ENCODE assay signal across 14 mouse cellular contexts in the genomic region with DNA sequence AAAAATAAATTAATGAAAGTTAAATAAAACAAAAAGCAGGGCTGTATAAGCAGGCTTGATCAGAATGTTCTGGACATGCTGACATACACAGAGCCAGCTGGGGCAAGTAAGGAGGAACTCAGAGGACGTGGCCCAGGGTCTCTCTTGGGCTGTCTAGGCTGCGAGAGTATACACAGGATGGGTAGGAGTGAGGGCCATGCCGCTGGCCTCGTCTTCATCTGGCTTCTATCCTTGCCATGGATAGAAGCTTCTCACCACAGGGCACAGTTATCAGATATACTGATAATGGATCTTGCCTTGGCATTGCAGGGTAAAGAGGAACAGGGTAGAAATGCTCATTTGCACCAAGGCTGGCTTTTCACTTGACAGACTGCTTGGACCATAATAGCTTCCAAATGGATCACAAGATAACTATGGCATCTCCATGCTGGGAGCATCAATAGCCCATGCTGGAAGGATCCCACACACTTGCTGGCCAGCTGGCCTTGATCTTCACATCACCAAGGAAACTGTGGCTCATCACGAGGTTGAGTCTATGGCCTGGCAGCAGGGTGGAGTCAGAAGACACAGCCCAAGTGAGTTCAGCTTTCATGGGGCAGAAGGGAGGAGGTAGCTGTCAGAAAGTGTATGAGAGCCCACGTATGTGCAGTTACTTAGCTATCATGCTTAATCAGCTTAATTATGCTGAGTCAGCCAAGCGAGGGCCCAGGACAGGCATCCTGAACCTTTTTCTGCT. TPM values are rescaled to one million over a fixed set of nuclear protein-coding genes. Genes with fewer than 3 reads are reported as not detected.
DNase-seq lines count a peak whose midpoint lies in the region; TF ChIP-seq lines count a peak whose summit lies in the region.
"Had no signal": no experiment of that assay in that cellular context is flagged by ENCODE, and none has a peak within 500 bp of the region (broad histone marks: within the 10 kb centered on the region; RNA-seq: fewer than 3 reads in every experiment).

No protein-coding gene starts in this region.

- H3K9ac ChIP-seq in MEL (ENCODE audit: control insufficient read depth, low read depth, low read length, poor library complexity, severe bottlenecking) = no peak overlapping the region
- H3K9ac ChIP-seq: forebrain, postnatal 0 days; heart, embryonic 12.5 days; lung, embryonic 15.5 days had no signal

- H3K4me3 ChIP-seq in MEL (ENCODE audit: control insufficient read depth in 1 of 2, insufficient read depth in 1 of 2, low read depth in 2 of 2, low read length in 2 of 2) = no peak overlapping the region
- H3K4me3 ChIP-seq in erythroblast, embryonic 14.5 days (replicated peaks) = peak overlapping the region; percentile 5
- no peak overlapping the region for H3K4me3 ChIP-seq in layer of hippocampus, adult 2 months
- H3K4me3 ChIP-seq: heart, embryonic 12.5 days; left cerebral cortex, adult 2 months; lung, embryonic 15.5 days had no signal

- H3K4me1 ChIP-seq in MEL (ENCODE audit: control insufficient read depth in 1 of 2, insufficient read depth in 2 of 2, low read length in 2 of 2) = peaks cover 0 to 6% of the 10 kb centered on the region in 2 experiments; a peak in 2 of 4 replicates
- peaks cover 51% of the 10 kb centered on the region for H3K4me1 ChIP-seq in erythroblast, embryonic 14.5 days (ENCODE audit: control insufficient read depth)
- H3K4me1 ChIP-seq: lung, embryonic 15.5 days had no signal

- no peak for TF ChIP-seq CTCF in MEL (IDR thresholded peaks at IDR 0.05 in 2 of 3, conservative IDR thresholded peaks at IDR 0.05 in 1 of 3; ENCODE audit: control insufficient read depth in 1 of 3, insufficient read depth in 1 of 3, low read depth in 2 of 3, low read length in 3 of 3, poor library complexity in 1 of 3, severe bottlenecking in 1 of 3)
- TF ChIP-seq CTCF in layer of hippocampus, adult 2 months (conservative IDR thresholded peaks at IDR 0.05) = no peak

- H3K79me2 ChIP-seq in MEL (ENCODE audit: control insufficient read depth, insufficient read depth, low read length, poor library complexity) = no peaks in the 10 kb centered on the region

- intact Hi-C loops in left cerebral cortex, postnatal 4 days (cut with DNase I) = no loop called here

- H3K36me3 ChIP-seq in MEL (ENCODE audit: control insufficient read depth in 1 of 2, insufficient read depth in 2 of 2, low read length in 2 of 2) = no peaks in the 10 kb centered on the region
- H3K36me3 ChIP-seq in erythroblast, embryonic 14.5 days (ENCODE audit: control insufficient read depth) = peaks cover 78% of the 10 kb centered on the region
- H3K36me3 ChIP-seq: lung, embryonic 15.5 days had no signal

- no peak overlapping the region for H3K27ac ChIP-seq in MEL (ENCODE audit: control insufficient read depth, low read depth, low read length)
- no peak overlapping the region for H3K27ac ChIP-seq in layer of hippocampus, adult 2 months
- H3K27ac ChIP-seq: left cerebral cortex, adult 2 months; lung, embryonic 15.5 days had no signal

- H3K27me3 ChIP-seq in MEL (ENCODE audit: control insufficient read depth in 1 of 2, insufficient read depth in 2 of 2, low read length in 2 of 2) = no peaks in the 10 kb centered on the region
- H3K27me3 ChIP-seq in erythroblast, embryonic 14.5 days (ENCODE audit: control insufficient read depth) = no peaks in the 10 kb centered on the region
- H3K27me3 ChIP-seq: heart, embryonic 12.5 days; lung, embryonic 15.5 days had no signal

- no peak for TF ChIP-seq EP300 in MEL (IDR thresholded peaks at IDR 0.05; ENCODE audit: low read depth in 1 of 2, low read length in 2 of 2)

- peak; percentile 67 for DNase-seq in left cerebral cortex, postnatal 4 days
- no peak for DNase-seq in left cerebral cortex, adult 9 months (ENCODE audit: low spot score in 2 of 2)
- no peak for DNase-seq in MEL (ENCODE audit: low read depth, low spot score)
- DNase-seq in adrenal gland, adult 8-10 months = peak; percentile 64
- DNase-seq in layer of hippocampus, adult 2 months (ENCODE audit: low spot score in 2 of 2) = no peak
- no peak for DNase-seq in thymus, postnatal 36 days
- DNase-seq: forebrain, postnatal 0 days; kidney, adult 18-20 months; kidney, postnatal 10 days; midbrain, embryonic 14.5 days had no signal

- TF ChIP-seq POLR2A in MEL (IDR thresholded peaks at IDR 0.05; ENCODE audit: control insufficient read depth in 1 of 2, insufficient read depth in 1 of 2, low read depth in 1 of 2, low read length in 2 of 2, poor library complexity in 1 of 2) = no peak

- TF ChIP-seq RAD21 in MEL (IDR thresholded peaks at IDR 0.05; ENCODE audit: low read depth, low read length) = no peak

- H3K9me3 ChIP-seq in MEL (replicated peaks; ENCODE audit: insufficient read depth, low read length) = no peaks in the 10 kb centered on the region
- peaks cover 4% of the 10 kb centered on the region; the same call in 1 of the 2 replicates for H3K9me3 ChIP-seq in erythroblast, embryonic 14.5 days (ENCODE audit: control insufficient read depth, low read length)
- H3K9me3 ChIP-seq: heart, embryonic 12.5 days; lung, embryonic 15.5 days had no signal

TF ChIP-seq in MEL, 35 proteins besides CTCF, POLR2A, EP300 and RAD21:
- TF ChIP-seq MAFK (IDR thresholded peaks at IDR 0.05; ENCODE audit: borderline replicate concordance, low read depth, low read length) (peak; percentile 63; the same call in 1 of the 2 replicates), MYC (IDR thresholded peaks at IDR 0.05; ENCODE audit: low read depth, low read length) (no peak), MXI1 (IDR thresholded peaks at IDR 0.05; ENCODE audit: low read depth, low read length) (no peak)

RNA-seq across cellular contexts. Expression of a gene that starts 26.9 kb away (rescaled TPM):
- 10 to 100 TPM; 33.5 to 35.9 TPM for total RNA-seq in left cerebral cortex, postnatal 4 days (2021)
- 82.5 and 110 TPM in 2 replicates for total RNA-seq in MEL (2012; rRNA removed)
- 10 to 100 TPM in 1 of 2 experiments, not detected in 1; 97.9 TPM for polyA plus RNA-seq in MEL (2012; ENCODE audit: insufficient read depth in 1 of 2, insufficient read length in 2 of 2, low read depth in 1 of 2, low replicate concordance in 2 of 2, missing spikeins in 1 of 2)
- total RNA-seq in adrenal gland, adult 8-10 months (2022) = 100 to 1,000 TPM in 2 of 4 experiments, 10 to 100 TPM in 2; 89.1 to 191 (median 124) TPM
- polyA plus RNA-seq in erythroblast, embryonic 14.5 days (2012) = 0.31 and 0.46 TPM in 2 replicates
- total RNA-seq in layer of hippocampus, adult 2 months (2021) = 10 to 100 TPM; 13.6 to 13.7 TPM

RNA-seq across cellular contexts. Expression of a gene that starts 27.1 kb away (rescaled TPM):
- total RNA-seq in left cerebral cortex, postnatal 4 days (2021) = 10 to 100 TPM; 38.5 to 40.1 TPM
- 110 and 114 TPM in 2 replicates for total RNA-seq in MEL (2012; rRNA removed)
- 10 to 100 TPM in 1 of 2 experiments, not detected in 1; 82.4 TPM for polyA plus RNA-seq in MEL (2012; ENCODE audit: insufficient read depth in 1 of 2, insufficient read length in 2 of 2, low read depth in 1 of 2, low replicate concordance in 2 of 2, missing spikeins in 1 of 2)
- 100 to 1,000 TPM in 3 of 4 experiments, 10 to 100 TPM in 1; 99.4 to 147 (median 129) TPM for total RNA-seq in adrenal gland, adult 8-10 months (2022)
- polyA plus RNA-seq in erythroblast, embryonic 14.5 days (2012) = 15.4 and 17.1 TPM in 2 replicates
- total RNA-seq in layer of hippocampus, adult 2 months (2021) = 10 to 100 TPM; 38.7 TPM

RNA-seq across cellular contexts. Expression of a gene that starts 34.8 kb away (rescaled TPM):
- total RNA-seq in left cerebral cortex, postnatal 4 days (2021) = 10 to 100 TPM; 46.7 to 50.6 TPM
- 38.9 and 40.6 TPM in 2 replicates for total RNA-seq in MEL (2012; rRNA removed)
- polyA plus RNA-seq in MEL (2012; ENCODE audit: insufficient read depth in 1 of 2, insufficient read length in 2 of 2, low read depth in 1 of 2, low replicate concordance in 2 of 2, missing spikeins in 1 of 2) = 10 to 100 TPM in 1 of 2 experiments, not detected in 1; 86.6 TPM
- 100 to 1,000 TPM; 323 to 455 (median 409) TPM for total RNA-seq in adrenal gland, adult 8-10 months (2022)
- polyA plus RNA-seq in erythroblast, embryonic 14.5 days (2012) = 1.0 and 1.1 TPM in 2 replicates
- 10 to 100 TPM; 23.4 to 25.1 TPM for total RNA-seq in layer of hippocampus, adult 2 months (2021)

RNA-seq across cellular contexts. Expression of a gene that starts 37.7 kb away (rescaled TPM):
- 10 to 100 TPM; 48.7 to 55.4 TPM for total RNA-seq in left cerebral cortex, postnatal 4 days (2021)
- 36.1 and 36.3 TPM in 2 replicates for total RNA-seq in MEL (2012; rRNA removed)
- polyA plus RNA-seq in MEL (2012; ENCODE audit: insufficient read depth in 1 of 2, insufficient read length in 2 of 2, low read depth in 1 of 2, low replicate concordance in 2 of 2, missing spikeins in 1 of 2) = 10 to 100 TPM in 1 of 2 experiments, not detected in 1; 46.7 TPM
- 10 to 100 TPM; 57.5 to 69.9 (median 62.5) TPM for total RNA-seq in adrenal gland, adult 8-10 months (2022)
- 1.7 and 2.6 TPM in 2 replicates for polyA plus RNA-seq in erythroblast, embryonic 14.5 days (2012)
- 10 to 100 TPM; 83.1 to 85.1 TPM for total RNA-seq in layer of hippocampus, adult 2 months (2021)

RNA-seq across cellular contexts. Expression of a gene that starts 41.1 kb away (rescaled TPM):
- 1 to 10 TPM; 4.4 to 4.9 TPM for total RNA-seq in left cerebral cortex, postnatal 4 days (2021)
- total RNA-seq in MEL (2012; rRNA removed) = 0.59 and 0.73 TPM in 2 replicates
- 1 to 10 TPM in 1 of 2 experiments, not detected in 1; 6.9 TPM for polyA plus RNA-seq in MEL (2012; ENCODE audit: insufficient read depth in 1 of 2, insufficient read length in 2 of 2, low read depth in 1 of 2, low replicate concordance in 2 of 2, missing spikeins in 1 of 2)
- 10 to 100 TPM; 11.7 to 21.1 (median 18.7) TPM for total RNA-seq in adrenal gland, adult 8-10 months (2022)
- polyA plus RNA-seq in erythroblast, embryonic 14.5 days (2012) = 0.06 and 0.12 TPM in 2 replicates
- total RNA-seq in layer of hippocampus, adult 2 months (2021) = 1 to 10 TPM; 4.1 to 6.7 TPM

Comparison
In these comparisons a context has a peak if more than half of its experiments do, and no peak if none do; other contexts are left out.
1. DNase-seq: peak in left cerebral cortex, postnatal 4 days (single experiment) and adrenal gland, adult 8-10 months (single experiment); none in left cerebral cortex, adult 9 months (0 of 2), MEL (single experiment), layer of hippocampus, adult 2 months (0 of 2) and thymus, postnatal 36 days (0 of 2).